Mouse (Mus musculus): ENCODE measurements around the gene Haus6. TPM values are rescaled to one million over a fixed set of nuclear protein-coding genes. Genes with fewer than 3 reads are reported as not detected.

Gene Haus6
- polyA plus RNA-seq (2012; rRNA removed; ENCODE audit: low replicate concordance): 1.5 and 8.8 TPM in 2 replicates

GRCm38 (mm10) chr4:86611524-86612288 lies at the start of gene Haus6:
Gene Haus6, minus strand, starts transcription at chr4:86612055.

GRCm38 (mm10) chr4:86575283-86575983 lies 36.4 kb downstream of the Haus6 start, which contains the start of gene Rraga:
Gene Rraga, plus strand, starts transcription at chr4:86575668.

GRCm38 (mm10) chr4:86558228-86558627 lies 53.6 kb downstream of the Haus6 start, which contains the start of gene Saxo1:
Gene Saxo1, minus strand, starts transcription at chr4:86558328.

Other genes starting within 250 kb of the Haus6 start
- 0.09 TPM in 1 of 2 replicates, not detected in the other for gene Saxo1, start 53.7 kb downstream of the Haus6 start, polyA plus RNA-seq (2012; rRNA removed; ENCODE audit: low replicate concordance)
- 59.9 and 68.8 TPM in 2 replicates for gene Rraga, start 36.4 kb downstream of the Haus6 start, polyA plus RNA-seq (2012; rRNA removed; ENCODE audit: low replicate concordance)
- 437 and 883 TPM in 2 replicates for gene Plin2, start 58.0 kb upstream of the Haus6 start, polyA plus RNA-seq (2012; rRNA removed; ENCODE audit: low replicate concordance)
- gene Dennd4c, start 136.5 kb upstream of the Haus6 start, polyA plus RNA-seq (2012; rRNA removed; ENCODE audit: low replicate concordance): 6.5 and 15.2 TPM in 2 replicates
- gene Rps6, start 245.4 kb upstream of the Haus6 start, polyA plus RNA-seq (2012; rRNA removed; ENCODE audit: low replicate concordance): 370 and 825 TPM in 2 replicates